Mouse (Mus musculus): Measurements from ENCODE around the gene Fam161b.
A peak's percentile ranks its signal among the peaks of the same experiment; 100 is the strongest.

Fam161b gene

DNA sequence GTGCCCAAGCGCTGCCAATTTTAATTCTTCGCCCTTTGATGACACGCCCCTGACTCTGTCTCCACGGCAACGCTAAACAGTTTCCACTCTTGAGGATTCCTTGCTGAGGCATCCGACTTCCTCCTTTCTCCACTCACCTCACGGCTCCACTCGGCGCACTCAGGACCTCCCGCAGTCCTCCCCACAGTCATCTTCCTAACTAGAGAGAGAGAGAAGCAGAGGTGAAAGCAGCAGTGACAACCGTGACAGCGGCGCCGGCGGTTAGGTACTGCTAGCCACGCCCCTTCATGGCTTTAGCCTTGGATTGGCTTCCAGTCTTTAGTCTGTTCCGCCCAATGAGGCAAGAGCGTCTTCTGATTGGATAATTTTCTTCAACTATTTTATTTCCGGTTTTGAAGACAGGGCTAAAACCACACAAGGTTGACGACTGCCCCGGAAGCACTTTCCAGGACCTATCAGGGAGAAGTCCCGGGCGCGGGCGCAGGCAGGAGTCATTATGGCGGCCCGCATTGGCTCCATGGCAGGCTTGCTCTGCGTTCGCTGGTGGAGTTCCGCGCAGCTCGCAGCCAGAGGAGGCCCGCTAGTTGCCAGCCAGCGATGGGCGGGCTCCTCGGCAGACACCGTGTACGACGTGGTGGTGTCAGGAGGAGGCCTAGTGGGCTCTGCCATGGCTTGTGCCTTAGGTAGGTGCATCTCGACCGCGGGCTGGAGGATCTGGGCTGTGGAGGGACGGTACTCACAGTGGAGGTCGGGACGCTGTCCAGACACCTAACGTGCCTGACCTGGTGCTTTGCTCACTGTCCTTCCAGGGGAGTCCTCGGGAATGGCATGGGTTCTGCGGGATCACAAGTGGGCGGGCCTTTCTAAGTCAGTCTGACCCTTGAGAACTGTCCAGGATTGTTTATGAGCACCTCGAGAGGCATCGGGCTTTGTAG lies at the start of gene Fam161b, which contains the start of gene Coq6:
Fam161b (minus strand) TSS at position 279 of the 935 bp plus-strand sequence.
Coq6 (plus strand) TSS at position 103 of the 935 bp plus-strand sequence.
- DNase-seq (ENCODE audit: low spot score in 2 of 2), result peak; percentile 98

DNA sequence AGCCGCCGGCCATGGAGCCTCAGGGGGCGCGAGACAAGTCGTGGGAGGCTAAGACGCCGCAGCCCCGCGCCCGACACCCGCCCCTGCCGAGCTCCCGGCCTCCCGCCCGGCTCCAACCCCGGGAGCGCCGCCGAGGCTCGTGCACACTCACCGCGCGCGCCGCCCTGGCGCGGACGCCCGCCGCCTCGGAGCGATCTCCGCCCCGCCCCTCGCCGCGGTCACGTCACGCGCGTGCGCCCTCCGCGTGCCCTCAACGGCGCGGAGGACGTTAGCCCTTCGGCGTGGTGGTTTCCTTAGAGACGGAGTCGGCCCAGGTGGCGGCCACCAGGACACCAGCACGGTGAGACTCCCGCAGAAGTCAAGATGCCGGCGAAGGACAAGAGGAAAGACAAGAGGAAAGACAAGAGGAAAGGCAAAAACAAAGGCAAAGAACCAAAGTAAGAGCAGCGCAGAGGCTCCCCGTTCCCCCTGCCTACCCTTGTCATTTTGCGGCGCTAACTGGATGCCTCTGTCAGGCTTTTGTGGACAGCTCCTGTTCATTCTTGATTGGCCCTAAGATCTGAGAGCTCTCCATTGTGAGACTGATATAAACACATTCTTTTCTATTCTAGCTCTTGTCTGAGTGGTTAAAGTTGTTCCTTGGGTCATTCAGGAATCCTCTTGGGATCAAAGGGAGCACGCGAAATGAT lies 47.3 kb upstream of the Fam161b start, which contains the start of the genes Entpd5 and Bbof1:
Entpd5 (minus strand) TSS at position 211 of the 689 bp plus-strand sequence.
Bbof1 (plus strand) TSS at position 253 of the 689 bp plus-strand sequence.
- DNase-seq (ENCODE audit: low spot score in 2 of 2), result peak; percentile 88 to 94

DNA sequence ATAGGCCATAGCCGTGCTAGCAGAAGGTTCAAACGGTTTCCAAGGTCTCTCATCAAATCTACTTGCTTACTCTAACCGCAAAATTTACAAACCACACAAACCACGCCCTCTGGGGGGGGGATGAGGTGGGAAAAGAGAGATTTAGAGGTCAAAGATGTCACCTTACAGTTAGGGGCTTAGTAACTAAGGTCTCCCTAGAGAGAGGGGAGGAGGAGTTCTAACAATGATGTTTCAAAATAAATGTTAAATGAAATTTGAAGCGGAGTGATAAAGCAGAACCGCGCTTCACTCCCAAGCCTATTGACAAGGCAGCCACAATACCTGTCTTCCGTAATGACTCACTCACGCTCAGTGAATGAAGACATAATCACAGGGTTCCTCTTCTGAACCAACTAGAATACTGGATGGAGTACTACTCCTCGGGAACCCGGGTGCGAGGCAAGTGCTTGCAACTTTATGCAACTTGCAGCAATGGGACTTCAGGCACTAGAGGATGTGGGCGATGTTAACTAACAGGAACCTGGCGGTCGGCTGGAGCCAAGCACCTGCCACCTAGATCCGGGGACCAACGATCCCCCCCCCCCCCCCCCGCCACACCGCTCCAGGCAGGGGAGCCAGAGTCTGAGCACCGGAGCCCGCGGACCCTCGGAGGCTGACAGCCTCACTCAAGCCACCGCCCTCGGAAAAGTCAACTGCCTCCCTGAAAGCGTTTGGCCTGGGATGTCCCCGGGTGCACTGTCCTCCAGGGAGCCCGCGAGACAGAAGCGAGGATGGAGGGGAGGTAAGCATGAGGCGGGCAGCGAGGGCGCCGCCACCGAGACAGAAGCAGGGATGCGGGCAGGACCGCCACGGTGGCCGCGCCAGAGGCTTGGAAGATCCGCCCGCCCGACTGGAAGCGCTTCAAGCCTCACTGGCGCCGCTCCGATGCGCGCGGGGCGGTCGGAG lies 46.5 kb upstream of the Fam161b start:
- DNase-seq (ENCODE audit: low spot score in 2 of 2), result peak; percentile 26 to 42

DNA sequence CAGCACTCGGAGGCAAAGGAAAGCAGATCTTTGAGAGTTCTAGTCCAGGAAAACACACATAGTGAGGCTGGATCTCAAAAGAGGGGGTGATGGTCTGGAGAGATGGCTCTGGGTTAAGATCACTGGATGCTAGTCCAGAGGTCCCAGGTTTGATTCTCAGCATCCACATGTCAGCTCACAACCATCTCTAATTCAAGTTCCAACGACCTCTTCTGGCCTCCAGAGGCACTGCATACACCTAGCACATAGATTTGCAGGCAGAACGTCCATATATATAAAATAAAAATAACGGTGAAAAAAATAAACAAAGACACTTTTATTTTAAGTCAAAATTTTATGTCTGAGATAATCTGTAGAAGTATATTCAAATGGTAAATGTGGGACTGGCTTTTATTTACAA lies 45.6 kb upstream of the Fam161b start:
- DNase-seq (ENCODE audit: low spot score in 2 of 2), result no peak

DNA sequence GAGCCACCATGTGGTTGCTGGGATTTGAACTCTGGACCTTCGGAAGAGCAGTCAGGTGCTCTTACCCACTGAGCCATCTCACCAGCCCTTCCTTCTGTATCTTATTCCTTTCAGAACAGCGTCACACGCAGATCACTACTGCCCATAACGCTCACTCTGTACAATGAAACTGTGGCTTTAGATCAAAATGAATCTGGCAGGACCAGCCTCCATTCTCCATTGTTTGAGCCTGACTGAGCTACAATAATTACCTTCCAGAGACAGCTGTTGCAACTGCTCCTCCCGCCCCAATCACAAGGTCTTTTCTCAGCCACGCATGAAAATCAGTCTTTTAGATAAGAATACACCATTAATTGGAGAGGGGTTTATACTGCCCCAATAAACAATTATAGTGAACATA lies 42.9 kb upstream of the Fam161b start:
- DNase-seq (ENCODE audit: low spot score in 2 of 2), result no peak

DNA sequence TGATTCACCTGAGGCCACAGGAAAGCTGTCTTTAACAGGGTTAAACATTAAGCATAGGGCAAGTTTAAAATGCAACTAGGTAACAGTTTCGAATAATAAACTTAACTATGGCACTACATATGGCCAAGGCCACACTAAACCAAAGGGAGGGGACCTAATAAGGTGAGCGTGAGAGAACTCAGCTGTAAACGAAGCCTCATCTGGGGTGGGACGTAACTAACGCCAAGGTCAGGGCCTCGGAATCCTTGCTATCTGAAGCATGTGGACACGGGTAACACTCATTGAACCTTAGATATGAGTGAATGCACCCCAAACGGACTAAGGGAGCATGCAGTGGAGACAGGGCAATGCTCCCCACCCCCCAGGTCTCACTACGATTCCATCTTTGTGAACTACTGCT lies 41.3 kb upstream of the Fam161b start:
- DNase-seq (ENCODE audit: low spot score in 2 of 2), result no peak

DNA sequence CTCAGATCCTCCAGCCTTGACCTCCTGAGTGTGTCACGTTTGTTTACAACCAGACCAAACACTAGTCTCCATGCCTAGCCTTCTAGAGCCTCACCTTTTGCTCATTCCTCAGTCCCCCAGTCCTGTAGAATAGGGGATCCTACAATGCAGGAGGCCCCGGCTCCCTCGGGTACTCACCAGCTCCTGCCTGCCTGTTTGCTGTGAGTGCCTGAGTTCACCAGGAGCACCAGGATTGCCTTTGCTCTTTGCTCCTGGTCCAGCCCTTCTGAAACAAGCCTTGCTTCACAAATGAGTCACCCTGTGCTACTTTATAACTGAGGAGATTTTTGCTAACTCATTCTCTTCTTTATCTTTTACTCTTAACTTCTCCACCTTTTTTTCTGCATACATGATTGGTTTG lies 39.0 kb upstream of the Fam161b start:
- DNase-seq (ENCODE audit: low spot score in 2 of 2), result no peak

DNA sequence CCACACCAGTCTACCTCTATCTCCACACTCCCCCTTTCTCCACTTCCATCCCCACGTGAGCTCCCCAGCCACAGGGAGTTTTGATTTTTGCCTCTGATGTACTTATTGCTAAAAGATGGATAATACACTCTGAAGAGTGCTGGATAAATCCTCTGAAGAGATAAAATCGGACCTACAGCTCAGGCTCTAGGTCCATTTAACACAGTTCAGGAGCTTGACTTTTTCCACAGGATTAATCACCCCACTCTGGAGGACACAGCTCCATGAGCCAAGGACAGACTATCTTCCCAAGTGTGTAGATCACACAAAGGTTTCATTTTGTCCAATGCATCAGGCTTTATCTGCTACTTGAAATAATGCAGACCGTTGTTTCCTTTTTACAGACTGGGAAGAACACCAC lies 38.4 kb upstream of the Fam161b start:
- DNase-seq (ENCODE audit: low spot score in 2 of 2), result no peak

DNA sequence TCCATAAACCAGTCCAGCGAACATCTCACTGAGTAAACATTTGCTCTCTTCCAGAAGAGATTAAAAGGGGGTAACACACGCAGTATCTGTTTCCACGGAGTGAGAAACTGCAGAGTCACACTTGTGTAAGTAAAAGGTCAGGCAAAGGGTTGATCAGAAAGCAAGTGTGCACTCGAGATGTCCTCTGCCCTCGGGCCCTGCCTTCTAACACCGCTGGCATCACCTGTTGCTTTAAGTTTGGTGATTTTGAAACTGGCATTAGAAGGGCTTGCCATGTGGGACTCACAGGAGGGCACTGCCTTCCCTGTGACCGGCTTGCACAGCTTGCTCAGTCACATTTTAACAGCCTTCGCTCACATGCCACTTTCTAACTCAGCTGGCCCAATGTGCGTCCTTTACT lies 38.0 kb upstream of the Fam161b start:
- no peak for DNase-seq (ENCODE audit: low spot score in 2 of 2)

DNA sequence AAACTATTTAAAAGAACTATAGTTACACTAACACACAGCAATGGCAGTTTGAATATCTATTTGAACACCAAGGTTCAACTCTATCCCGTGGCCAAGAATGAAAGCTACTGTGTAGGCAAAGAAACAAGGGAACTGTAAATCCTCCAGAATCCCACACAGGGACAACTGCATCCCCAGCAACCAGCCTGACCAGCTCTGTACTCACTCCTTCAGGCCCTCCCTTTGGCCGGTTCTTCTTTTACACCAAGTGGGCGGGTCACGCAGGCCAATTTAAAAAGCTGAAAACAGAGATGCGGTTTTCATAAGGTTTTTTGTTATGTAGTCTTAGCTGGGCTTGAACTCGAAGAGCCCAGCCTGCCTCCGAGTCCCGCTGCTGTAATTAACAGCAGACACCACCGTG lies 37.5 kb upstream of the Fam161b start:
- DNase-seq (ENCODE audit: low spot score in 2 of 2), result no peak

DNA sequence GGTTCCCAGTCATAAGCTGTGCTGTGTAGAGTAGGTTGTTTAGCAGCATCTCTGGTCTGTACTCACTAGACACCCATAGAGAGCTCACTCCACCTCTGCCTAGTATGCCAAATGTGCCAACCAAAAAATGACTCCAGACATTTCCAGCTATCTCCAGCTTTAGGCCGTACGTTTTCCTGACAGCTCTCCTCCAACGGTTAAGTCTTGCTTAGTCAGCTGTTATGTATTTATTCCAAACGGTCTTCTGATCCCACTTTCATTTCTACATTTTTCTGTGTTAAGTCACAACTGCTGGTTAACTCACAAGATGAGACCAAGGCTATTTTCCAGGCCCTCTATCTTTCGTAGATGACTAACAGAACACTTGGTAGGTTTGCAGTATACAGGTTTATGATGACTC lies 37.0 kb upstream of the Fam161b start:
- DNase-seq (ENCODE audit: low spot score in 2 of 2), result no peak

DNA sequence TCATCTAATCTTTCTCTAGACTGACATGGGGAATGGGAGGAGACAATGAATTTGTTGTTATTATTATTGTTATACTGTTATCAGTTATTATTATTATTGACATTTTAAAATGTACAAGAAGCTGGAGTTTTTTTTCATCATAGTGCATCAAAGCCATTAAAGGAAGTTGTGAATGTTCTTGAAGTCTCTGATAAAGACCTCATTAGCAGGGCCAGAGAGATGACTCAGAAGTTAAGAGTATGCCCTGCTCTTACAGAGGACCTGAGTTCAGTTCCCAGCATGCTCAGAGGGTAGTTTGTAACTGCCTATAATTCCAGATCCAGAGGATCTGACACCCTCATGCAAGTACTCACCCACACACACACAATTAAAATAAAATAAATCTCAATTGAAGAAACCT lies 36.1 kb upstream of the Fam161b start:
- DNase-seq (ENCODE audit: low spot score in 2 of 2), result no peak

DNA sequence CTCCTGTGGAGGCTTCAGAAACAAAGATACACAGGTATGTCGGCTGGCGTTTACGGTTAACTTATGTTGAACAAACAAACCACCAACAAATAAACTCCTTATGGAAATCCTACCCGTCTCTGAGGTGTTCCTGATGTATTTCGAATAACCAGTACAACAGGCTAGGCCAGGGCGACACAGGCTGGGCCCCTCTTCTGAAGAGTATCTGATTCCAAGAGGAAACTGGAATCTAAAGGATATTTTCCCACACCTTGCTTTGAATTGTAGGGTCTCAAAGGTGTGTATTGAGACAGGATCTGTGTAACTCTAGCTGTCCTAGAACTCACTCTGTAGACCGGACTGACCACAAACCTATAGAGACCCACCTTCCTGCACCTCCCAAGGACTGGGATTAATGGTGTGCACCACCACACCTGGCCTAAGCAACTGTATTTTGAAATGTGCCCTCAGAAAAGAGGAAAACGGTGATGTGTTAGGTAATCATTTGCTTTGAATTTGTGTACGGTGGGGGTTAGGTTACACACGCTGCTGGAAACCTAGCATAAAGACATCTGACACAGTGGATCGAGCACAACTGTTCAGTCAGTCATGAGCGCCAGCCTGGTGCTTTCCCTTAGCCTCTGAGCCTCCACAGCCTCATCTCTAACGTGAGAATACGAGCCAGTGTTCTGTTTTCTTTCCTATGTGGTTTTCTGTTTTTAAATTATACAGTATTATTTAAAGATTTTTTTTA lies 35.5 kb upstream of the Fam161b start:
- DNase-seq (ENCODE audit: low spot score in 2 of 2), result no peak

DNA sequence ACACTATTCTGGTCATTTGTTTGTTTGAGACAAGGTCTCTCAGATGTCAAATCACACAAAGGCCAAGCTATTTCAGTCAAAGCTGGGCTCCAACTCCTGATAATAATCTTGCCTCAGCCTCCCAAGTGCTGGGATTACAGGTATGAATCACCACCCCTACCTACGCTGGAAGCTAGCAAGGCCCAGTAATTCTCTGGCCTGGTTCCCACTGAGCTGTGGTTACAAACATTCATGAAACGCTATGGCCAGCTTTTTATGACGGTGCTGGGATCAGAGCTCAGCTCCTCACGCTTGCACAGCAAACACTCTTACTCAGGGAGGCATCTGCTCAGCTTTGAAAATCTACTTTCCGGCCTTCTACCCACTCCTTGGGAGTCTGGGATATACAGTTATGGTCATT lies 32.2 kb upstream of the Fam161b start:
- DNase-seq (ENCODE audit: low spot score in 2 of 2), result no peak

DNA sequence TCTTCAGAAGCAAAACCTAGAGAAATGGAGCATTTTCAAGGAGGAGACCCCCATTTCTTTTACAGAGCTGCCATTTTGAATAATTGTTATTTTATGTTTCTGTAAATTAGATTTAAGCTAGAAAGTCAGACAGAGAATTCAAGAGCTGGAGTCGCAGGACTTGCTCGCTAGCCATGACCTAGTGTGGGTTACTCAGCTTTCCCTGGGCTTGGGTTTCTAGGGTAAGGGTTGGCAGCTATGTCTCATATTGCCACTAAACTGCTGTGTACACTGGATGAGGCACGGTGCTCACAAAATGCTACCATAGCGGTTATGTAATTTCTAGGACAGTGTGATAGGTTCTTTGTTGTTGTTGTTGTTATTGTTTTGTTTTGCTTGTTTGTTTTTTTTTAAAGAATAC lies 31.0 kb upstream of the Fam161b start:
- no peak for DNase-seq (ENCODE audit: low spot score in 2 of 2)

DNA sequence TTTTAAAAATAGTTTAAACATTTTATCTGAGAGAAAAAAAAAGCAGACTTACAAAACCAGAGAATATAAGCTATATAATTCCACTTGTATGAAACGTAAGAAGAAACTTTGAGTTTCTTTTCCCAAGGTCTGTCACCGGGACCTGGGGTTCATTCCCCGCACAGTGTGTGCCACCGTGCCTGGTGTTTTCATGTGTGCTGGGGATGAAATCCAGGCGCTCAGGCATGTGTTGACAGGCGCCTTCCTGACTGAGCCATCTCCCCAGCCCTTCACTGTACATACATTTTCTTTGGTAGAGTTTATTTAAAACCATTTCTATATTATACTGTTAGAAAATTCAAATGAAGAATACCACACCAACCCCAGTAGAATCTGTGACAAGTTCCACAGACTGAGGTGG lies 28.7 kb upstream of the Fam161b start:
- no peak for DNase-seq (ENCODE audit: low spot score in 2 of 2)

DNA sequence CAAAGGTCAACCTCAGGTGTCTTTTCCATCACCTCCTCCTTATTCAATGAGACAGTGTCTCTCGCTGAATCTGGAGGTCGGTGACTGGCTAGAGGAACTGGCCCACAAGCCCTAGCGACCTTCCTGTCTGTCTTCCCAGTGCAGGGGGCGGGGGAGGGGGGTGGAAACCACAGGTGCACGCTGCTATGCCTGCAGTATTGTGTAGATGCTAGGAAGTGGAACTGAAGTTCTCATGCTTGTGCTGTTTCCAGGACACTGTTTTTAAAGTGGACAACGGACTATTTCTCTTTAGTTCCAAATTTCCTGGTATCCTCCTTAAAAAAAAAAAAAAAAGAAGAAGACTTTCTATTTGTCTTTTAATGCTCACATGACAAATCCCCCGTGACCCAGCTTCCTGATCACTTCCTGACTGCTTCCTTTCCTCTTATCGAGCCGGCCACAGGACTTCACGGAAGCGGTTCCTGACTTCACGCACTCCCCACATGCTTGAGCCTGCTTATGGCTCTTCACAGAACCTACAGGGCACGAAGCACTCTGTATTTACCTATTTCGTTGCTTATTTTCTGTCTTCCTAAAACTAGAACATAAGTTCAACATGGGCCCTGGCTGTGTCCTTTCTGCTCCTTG lies 27.3 kb upstream of the Fam161b start:
- no peak for DNase-seq (ENCODE audit: low spot score in 2 of 2)

DNA sequence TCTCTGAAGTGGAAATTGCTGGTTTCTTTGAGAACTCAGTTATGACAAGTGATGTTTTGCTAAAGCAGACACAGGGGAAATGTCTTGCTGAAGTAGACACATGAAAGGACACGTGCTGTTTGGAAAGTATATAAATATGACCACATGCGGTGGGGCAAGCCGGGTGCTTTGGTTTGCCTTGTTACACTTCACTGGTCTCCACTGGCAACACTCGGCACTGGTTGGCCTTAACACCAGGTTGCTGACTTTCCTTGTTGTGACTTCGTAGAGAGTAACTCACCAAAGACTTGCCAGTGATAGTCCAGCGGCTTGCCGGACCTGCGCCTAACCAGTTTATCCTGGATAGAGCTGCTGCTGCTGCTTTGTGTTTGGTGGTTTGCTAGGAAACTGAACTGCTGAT lies 26.5 kb upstream of the Fam161b start:
- DNase-seq (ENCODE audit: low spot score in 2 of 2), result no peak

DNA sequence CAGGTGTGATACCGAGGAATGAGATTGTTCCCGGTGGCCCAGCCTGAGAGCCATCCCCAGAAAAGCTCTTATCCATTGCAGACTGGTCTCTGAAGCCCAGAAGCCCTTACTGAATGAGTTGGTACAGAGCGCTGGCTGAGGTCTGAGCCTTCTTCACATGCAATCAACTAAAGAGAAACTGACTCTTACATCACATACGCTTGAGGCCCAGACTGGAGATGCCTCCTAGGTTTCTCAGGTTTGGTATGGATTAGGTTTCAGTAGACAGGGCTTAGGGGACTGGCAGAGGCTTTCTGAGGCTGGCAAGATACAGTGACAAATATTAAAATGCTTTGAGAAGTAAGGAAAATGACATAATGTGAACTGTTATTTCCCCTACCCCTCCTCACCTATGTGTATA lies 23.8 kb upstream of the Fam161b start:
- no peak for DNase-seq (ENCODE audit: low spot score in 2 of 2)

DNA sequence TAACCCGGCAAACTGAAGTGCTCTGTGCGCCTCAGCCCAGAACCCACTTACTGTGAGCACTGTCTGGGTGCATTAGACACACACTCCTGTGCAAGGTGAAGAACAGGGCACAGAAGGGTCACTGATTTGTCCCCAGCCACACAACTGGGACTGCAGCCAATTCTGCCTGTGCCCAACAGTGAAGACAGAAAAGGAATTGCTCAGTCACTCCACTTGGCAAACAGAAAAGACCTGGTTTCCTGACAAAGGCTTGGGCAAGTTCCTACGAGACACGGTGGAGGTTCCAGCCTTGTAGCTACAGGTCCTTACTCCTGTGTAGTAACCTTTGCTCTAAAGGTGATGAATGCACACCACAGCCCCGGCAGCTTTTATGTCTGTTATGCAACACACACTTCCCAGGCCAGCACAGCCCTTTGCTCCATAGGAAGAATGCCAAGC lies 23.0 kb upstream of the Fam161b start:
- DNase-seq (ENCODE audit: low spot score in 2 of 2), result no peak

Measured in right cerebral cortex, adult 2 months (tissue).